Mouse (Mus musculus) telencephalon, adult 2 months (tissue): ENCODE data around the gene 3110082J24Rik.

Experiments used
- DNase-seq: peaks from one replicate; pipeline ENCODE4 v3.0.0-alpha.2; 2011; ENCODE audit warnings: low read depth, low spot score

3110082J24Rik gene

DNA sequence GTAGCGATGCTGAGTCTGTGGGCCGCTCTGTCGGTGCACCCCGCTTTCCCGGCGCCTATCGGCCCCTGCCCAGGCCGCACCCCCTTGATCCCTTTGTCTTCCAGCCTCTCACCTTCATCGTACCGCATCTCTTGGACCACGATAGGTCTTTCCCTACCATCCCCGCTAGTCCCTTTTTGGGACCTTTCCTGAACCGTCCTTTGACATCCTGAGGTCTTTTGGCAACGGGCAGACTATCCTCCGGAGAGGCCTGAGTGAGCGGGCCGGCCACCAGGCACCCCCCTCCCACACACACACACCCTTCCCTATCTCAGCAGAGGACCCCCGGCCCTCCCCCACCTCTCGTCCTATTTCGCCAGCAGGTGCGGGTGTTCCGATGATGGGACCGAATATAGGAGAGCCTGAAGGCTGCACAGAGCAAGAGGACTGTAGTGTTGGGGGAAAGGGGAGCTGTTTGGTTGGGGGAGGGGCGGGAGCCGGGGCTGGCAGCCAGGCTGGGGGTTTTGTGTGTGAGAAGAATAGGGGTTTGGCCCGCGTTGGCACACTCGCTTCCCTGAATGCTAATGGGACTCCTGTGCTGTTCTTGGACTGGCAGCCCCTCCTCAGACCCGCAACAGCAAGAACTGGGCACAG lies at the start of gene 3110082J24Rik:
Gene 3110082J24Rik, minus strand, starts transcription at position 419 of the 633 bp plus-strand sequence.
- DNase-seq: no peak

DNA sequence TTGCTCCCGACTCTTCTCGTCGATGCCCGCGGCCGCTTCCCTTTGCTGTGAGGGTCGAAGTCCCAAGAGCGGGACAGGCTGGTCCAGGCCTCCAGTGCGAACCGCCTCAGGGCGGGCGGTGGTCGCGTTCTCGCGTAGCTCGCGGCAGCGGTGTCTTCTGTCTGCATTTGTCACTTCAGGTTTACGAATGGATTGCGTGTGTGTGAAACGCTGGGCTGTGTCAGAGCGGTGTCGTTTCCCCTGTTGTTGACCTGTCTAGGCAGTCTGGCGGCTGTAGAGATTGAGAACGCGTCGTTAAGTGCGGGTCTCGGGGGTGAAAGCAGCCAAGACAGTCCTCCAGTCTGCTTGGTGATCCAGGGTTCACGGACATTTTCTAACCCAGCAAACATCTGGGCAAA lies 49.5 kb upstream of the 3110082J24Rik start:
- DNase-seq: no peak

DNA sequence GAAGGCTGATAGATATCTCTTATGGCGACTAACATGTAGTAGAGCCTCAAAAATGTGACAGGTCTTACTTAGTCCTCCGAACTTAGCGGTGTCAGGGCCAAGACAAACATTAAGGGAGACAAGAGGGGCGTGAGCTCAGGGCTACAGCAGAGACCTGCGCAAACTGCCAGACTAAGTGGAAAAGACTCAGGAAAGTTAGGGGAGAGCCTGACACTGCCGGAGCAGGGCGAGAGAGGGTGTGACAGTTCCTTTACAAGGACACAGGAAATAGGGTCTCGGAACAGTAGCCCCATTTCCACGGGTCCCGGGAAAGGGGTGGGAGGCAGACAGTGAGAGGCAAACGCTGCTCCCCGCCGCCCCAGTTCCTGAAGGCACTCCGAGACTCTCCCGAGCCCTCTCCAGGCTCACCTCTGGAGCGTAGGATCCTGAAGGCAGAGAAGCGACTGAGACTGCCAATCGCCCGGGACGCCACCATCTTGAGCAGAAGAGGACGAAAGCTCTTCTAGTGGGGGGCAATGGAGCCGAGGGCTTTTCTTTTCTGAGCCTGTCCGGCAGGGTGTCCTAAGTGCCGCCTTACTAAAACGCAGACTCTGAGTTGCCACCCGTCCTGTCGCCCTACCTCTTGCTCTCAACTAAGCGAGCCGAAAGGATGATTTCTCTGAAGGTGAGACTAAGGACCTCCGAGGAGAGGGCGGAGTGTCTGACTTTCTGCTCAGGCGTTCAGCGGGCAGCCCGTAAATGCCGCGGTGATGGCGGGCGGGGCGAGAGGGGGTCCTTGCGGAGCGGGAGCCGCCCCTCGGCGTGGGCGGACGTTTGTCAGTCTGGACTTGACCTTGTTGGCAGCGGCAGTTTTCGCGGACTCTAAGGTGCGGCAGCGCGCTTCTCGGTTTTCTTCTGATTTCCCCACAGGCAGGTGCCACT lies 48.8 kb upstream of the 3110082J24Rik start, which contains the start of the genes Hadha and Hadhb:
Gene Hadha, minus strand, starts transcription at position 689 of the 921 bp plus-strand sequence.
Gene Hadhb, plus strand, starts transcription at position 775 of the 921 bp plus-strand sequence.
- peak; percentile 86 for DNase-seq

DNA sequence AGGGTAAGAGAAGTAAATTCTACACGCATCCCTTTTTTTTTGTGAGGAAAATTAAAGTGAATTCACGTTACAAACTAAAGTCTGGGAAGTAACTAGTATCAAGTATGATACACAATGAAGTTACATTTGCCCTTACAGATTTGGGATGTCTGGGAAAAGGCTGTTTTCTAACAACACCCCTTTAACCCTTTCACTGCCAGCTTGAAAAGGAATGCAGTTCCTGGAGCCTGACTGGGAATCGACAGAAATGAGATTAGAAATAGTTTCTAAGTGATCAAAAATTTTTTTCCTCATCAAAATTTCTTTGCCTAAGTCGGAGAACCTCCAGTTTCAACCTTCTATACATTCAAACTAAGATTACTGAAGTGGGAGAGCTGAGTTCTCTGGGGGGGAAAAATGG lies 48.1 kb upstream of the 3110082J24Rik start:
- DNase-seq: no peak

DNA sequence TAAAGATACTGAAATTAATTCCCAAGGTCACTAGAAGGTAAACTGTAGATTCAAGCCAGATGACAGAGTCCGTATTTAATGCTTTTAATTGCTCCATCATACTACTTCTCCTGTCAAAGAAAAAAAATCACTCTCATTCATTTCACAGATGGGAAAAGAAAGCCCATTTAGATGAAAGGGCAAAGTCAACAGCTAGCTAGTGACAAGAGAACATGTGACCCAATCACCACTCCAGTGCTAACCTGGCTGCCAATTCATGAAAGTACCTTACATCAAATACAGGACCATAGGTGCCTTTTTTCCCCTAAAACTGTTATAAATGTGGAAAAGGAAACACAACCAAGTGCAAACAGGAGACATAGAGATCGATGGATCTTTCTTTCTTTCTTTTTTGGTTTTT lies 47.3 kb upstream of the 3110082J24Rik start:
- DNase-seq: no peak

DNA sequence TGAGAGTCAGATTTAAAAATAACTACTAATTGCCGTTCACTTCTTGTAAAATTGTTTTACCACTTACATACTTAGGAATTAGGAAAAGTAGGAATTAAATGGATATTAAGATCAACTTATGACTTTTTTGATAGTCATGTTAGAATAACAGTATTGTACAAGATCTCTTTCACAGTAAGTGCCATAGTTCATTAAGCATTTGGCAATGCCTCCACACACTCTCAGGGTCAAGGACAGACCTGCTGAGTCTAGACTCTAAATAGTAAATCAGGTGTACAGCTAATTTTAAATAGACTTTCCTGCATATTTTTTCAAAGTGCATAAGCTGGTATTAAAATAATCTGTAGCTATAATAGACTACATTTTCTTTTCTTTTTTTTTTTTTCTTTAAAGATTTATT lies 46.5 kb upstream of the 3110082J24Rik start:
- DNase-seq: no peak

DNA sequence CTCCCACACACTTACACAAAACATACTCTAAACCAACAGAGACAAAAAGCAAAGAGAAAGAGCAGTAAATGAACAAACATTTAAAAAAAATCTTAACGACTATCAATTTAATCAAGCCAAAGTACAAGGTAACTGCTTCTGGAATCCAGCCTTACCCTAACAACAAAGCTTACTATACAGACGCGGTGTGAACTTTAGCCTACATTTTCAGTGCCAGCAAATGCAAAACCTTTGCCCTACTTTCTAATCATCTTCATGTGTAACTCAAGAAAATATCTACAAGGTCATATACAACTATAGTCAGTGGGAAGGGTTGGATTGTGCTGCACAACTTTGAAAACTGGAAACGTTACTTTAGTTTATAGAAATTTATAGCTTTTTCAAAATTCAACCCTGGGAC lies 46.1 kb upstream of the 3110082J24Rik start:
- DNase-seq: no peak

DNA sequence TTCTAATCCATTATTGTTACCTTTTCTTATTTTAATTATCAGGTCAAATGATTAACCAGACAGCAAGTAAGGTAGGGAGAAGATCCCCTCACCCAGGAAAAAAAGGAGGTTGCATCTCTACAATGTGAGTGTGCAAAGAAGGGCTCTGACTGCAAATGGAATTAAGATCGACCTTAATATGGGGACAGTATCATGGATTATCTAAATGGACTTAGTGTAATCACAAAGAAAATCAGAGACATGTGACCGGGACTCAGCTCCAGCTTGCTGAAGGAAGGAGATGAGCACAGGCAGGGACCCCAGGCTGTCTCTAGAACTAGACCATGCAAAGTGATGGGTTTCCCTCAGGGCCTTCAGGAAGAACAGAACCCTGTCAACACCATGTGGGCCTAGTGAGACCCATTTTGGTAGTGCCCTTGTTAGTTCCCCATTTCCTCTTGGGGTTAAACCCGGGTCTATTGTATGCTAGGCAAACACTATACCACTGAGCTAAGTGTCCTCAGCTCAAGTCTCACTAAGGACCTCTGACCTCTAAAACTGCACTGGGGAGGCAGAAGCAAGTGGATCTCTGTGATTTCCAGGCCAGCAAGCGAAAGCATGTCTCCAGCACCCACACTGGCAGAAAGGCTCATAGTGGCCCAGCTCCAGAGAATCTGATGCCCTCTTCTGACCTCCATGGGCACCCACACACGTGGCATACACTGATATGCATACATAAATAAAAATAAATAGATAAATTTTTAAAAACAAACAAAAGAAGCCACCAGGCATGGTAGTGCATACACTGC lies 42.4 kb upstream of the 3110082J24Rik start:
- DNase-seq: no peak

DNA sequence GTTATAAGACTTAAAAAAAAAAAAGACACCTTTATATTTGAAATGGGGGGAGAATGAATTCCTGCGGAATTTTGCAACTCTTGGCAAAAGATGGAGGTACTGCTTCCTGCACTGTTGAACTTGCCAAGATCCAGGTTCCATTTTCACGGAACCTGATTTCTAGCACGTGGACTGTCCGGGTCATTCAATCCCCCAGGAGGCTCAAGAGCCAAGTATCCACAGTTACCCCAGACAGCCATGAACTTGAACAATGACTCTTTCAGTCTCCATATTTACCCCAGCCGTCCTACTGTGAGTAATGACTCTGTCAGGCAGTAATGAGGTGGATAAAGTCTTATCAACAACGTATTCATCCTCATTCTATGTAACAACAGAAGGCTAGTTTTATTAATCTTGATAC lies 40.6 kb upstream of the 3110082J24Rik start:
- no peak for DNase-seq

DNA sequence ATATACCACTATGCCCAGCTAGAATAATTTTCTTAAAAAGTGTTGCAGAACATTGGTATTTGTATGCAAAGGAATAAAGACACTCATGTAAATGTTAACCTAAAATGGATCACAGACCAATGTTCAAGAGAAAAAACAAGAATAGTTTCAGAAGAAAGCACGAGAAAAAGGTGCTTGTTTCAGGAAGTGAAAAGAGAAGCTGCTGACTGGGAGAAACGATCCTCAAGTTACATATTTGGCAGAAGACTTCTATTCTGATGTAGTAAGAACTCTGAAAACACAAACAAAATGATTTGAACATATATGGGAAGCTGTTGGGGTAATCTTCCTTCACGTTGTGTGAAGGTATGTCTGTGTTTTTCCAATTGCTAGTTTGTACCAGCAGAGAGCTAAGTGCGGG lies 32.3 kb upstream of the 3110082J24Rik start:
- no peak for DNase-seq

DNA sequence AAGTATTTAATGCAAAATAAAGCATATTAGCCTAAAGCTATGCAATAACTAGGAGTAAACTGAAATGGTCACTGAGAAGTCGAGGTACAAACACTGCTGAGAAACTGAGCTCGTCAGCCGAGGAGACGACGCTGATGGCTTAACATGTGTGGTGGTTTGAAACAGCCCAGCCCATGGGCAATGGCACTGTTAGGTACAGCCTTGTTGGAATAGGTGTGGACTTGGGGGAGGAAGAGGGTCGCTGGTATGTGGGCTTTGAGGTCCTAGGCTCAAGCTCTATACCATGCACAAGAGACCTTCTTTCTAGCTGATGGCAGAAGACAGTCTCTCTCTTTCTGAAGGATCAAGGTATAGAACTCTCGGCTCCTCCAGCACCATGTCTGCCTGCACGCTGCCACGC lies 31.4 kb upstream of the 3110082J24Rik start:
- DNase-seq: no peak

DNA sequence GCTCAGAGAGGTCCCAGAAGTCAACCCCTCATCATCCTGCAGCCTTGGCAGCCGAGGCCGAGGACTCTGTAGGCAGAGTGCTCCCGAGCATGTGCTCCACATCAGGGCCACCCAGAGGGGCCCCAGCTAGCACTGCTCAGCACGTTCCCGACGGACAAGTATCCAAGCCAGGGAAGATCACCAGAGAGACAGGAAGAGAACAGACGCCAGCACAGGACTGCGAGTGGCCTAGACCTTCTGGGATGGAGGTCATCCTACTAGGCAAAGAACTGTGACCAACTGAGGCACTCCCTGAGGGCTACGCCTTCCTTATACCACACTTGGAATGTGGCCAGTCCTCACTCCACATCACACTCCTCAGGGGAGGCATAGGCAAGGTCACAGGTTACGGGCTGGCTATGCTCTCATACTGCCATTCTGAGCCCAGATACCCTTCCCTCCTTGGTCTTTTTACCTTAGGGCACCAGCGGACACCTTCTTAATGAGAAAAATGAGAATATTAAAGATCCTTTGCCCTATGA lies 29.9 kb upstream of the 3110082J24Rik start:
- no peak for DNase-seq

DNA sequence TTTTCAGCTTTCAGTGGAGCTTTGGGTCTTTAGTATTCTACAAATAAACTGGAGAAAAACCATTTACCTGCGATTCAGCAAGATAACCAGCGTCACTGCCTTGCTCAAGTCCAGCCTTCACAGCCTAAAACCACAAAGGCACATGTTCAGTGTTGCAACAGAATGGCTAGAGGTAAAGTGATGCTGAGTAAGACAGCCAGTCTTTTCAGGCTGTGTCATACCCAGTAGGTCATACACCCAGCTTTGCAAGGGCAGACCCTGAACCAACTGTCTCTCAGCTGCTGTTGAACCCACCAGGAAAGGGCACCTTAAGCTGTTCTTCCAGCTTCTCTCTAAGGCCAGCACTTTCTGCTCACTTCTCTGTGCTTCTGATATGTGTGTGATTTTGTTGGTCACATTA lies 26.3 kb upstream of the 3110082J24Rik start:
- DNase-seq: no peak

DNA sequence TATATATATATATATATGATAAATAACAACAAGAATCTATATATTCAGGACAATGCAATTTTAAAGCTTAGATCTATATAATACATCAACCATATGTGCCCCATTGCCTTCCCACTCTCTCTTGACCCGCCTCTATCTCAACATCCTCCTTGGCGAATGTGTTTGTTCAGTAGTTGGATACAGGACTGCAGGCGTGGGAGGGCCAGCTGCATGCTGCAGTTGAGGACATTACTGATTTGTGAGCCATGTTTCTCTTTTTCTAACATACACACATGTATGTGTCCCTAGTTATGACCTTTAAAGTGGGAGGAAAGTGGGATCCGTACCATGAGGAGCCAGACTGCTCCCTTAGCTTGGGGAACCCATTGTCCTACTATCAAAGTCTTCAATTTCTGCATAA lies 25.4 kb upstream of the 3110082J24Rik start:
- no peak for DNase-seq

DNA sequence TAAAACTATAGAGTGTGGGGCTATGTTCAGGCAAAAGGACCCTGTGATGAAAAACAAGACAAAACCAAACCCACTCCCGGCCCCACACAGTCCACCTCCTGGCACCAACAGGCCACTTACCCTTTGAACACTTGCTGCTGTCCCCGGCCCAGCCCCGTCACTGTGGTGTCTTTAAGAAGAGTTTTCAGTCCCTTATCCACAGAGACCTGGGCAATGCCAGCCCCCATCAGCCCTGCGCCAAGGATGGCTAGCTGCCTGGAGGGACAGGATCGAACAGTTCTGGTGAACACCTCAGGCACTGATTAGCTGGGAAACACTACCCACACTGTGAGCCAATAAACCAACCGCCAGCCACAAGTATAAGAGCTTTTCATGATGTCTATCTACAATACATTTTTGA lies 22.8 kb upstream of the 3110082J24Rik start:
- DNase-seq: no peak

DNA sequence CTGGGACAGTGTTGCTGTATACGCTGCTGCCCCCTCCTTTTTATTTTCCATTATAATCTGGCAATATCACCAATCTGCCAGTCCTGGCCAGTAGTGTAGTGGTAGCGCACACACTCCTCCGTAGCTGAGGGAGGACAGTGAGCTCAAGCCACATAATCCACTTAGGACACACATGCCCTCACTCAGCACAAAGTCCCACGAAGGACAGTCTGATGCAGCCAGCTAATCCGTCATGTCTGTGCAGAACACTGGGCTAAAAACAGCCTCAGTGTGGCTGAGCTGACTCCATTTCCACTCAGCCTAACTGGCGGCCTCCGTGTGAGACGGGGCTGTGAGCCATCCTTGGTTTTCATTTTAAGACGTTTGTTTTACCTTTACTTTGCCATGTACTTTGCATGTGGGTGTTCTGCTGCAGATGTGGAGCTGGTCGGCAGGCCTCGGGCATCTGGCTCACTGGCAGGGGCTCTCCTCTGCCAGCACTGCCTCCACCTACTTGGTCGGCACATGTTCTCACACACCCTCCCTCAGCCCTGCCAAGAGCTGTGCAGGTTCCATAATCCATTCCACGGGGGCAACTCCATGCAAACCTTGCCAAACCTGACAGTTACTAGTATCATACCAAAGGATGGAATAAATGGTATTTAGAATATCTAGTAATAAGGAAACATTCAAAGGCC lies 22.2 kb upstream of the 3110082J24Rik start:
- DNase-seq: peak; percentile 24

DNA sequence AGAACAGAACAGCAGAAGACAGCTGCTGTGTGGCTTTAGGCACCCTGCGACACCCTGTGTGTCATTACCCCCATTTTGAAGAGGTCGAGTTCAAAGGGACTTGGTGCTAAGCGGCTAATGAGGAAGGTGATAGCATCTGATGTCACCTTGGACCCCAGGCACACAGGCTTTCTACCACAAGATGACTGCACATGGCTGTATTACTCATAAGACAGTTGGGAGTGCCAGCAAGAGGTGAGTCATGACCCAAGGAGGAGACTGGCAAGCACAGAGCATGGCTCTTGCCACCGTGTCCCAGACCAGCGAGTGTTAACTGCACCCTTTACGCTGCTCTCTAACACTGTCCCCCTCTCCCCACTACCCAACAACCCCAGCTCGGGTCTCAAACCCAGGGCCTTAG lies 20.9 kb upstream of the 3110082J24Rik start:
- DNase-seq: no peak

DNA sequence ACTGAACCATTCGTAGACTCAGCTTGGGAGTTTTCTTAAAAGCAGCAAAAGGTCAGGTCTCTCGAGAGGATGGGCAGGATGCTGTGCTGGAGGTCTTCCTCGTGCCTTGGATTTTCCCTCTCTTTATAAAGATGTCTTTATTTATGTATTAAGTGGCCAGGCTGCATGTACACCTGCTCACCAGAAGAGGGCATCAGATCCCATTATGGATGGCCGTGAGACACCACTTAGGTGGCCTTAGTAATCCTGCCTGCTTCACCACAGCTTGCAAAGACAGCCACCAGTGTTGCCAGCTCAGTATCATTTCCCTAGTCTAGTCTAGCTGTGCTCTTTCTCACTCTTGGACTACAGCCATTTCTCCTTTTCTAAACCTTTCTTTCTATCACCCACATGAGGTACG lies 19.7 kb upstream of the 3110082J24Rik start:
- DNase-seq: no peak

DNA sequence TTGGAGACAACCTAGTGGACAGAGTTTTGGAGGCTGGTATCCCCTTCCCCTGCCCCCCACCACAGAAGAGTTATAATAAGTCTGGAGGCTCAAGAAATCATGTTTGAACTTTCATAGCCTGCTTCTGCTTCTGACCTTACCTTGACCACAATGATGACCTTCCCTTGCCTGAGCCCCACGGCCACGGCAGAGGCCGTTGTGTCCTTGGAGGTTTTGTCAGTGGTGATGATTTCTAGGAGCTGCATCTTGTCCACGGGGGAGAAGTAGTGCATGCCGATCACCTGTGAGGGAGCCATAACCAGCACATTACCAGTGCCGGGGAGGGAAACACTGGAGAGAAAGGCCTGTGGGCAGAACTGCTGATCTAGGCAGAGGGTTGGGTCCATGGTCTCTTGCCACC lies 16.6 kb upstream of the 3110082J24Rik start:
- no peak for DNase-seq

DNA sequence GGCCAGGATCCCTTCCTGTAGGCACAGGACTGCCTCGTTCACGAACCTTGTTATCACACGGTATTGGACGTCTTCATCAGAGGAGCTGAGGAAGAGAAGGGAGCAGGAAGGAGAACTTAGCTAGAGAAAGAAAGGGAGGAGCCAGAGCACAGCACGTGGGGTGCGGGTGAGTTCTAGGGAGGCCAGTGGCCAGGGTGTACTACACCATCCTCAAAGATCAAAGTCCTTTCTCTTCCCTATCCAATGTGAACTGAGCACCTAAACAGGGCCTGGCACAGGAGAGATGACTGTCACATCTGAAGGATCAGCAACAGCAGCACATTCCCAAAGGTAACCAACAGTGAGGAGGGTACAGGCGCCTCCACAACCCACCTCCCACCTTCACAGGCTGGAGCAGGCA lies 14.2 kb upstream of the 3110082J24Rik start:
- DNase-seq: no peak

DNA sequence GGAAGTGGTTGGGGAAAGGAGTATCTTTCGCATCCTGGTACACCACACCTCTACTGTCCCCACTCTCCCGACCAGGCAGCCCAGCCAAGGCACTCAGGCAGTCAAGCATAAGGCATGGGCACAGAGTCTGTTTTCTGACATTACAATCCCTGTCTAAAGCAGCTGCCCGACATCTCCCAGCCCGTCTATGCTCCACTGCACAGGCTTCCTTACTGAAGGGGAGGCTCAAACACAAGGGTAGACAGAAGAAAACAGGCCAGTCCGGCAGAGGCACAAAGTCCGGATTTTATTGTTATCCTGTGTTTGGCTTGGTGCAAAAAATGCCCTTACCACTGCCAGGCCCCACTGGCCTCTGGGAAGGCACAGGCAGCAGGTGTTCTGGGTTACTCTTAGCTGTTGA lies 13.3 kb upstream of the 3110082J24Rik start:
- no peak for DNase-seq
